In genomic region chr10:70901193-70901875, GRCm38 (mm10) we compare ENCODE assay signal across 11 mouse cellular contexts.
DNase-seq lines count a peak whose midpoint lies in the region; ATAC-seq lines count a peak whose summit lies in the region.
"Had no signal": no experiment of that assay in that cellular context is flagged by ENCODE, and none has a peak within 500 bp of the region (broad histone marks: within the 10 kb centered on the region; RNA-seq: fewer than 3 reads in every experiment).

No protein-coding gene starts in this region.

- H3K27me3 ChIP-seq in hindbrain, embryonic 16.5 days (replicated peaks; ENCODE audit: control insufficient read depth, insufficient read depth, low read length): no peaks in the 10 kb centered on the region
- no peaks in the 10 kb centered on the region for H3K27me3 ChIP-seq in midbrain, embryonic 12.5 days
- H3K27me3 ChIP-seq: heart, embryonic 12.5 days had no signal

- no peak overlapping the region for H3K4me2 ChIP-seq in hindbrain, embryonic 16.5 days (ENCODE audit: low read length)
- H3K4me2 ChIP-seq in midbrain, embryonic 12.5 days (replicated peaks): no peak overlapping the region
- H3K4me2 ChIP-seq: heart, embryonic 12.5 days had no signal

- no peak overlapping the region for H3K4me3 ChIP-seq in hindbrain, embryonic 16.5 days (ENCODE audit: low read length)
- no peak overlapping the region for H3K4me3 ChIP-seq in midbrain, embryonic 12.5 days
- H3K4me3 ChIP-seq: heart, embryonic 12.5 days had no signal

- DNase-seq in 3134 (ENCODE audit: extremely low read depth, insufficient read length, low spot score) (peak; percentile 25), R1 (ENCODE audit: low read depth, low spot score) (peak; percentile 43)
- no peak for DNase-seq in cerebellum, adult 11-12 months
- no peak for DNase-seq in lung, postnatal 14 days
- no peak for DNase-seq in kidney, adult 8-10 months
- DNase-seq: cerebellum, postnatal 36 days had no signal

- H3K27ac ChIP-seq in hindbrain, embryonic 16.5 days (ENCODE audit: low read depth, low read length): no peak overlapping the region
- 0 out of 2 replicates have a peak overlapping the region, but pooled peaks have one; percentile 20 for H3K27ac ChIP-seq in midbrain, embryonic 12.5 days (replicated peaks)

- peak; percentile 77 for ATAC-seq in hindbrain, embryonic 16.5 days
- peak; percentile 68 for ATAC-seq in midbrain, embryonic 12.5 days (ENCODE audit: low FRiP score, low read depth)
- no peak for ATAC-seq in megakaryocyte progenitor cell, adult 5-6 weeks (replicated peaks; ENCODE audit: poor library complexity)
- ATAC-seq: intestine, postnatal 0 days had no signal

- WGBS in hindbrain, embryonic 16.5 days: 61% methylated on average over 11 of the region's 11 CpGs
- 43% methylated on average over 11 of the region's 11 CpGs for WGBS in midbrain, embryonic 12.5 days

- no peaks in the 10 kb centered on the region for H3K9me3 ChIP-seq in hindbrain, embryonic 16.5 days (ENCODE audit: control insufficient read depth, low read length)
- no peaks in the 10 kb centered on the region for H3K9me3 ChIP-seq in midbrain, embryonic 12.5 days
- H3K9me3 ChIP-seq: heart, embryonic 12.5 days had no signal

- H3K36me3 ChIP-seq in hindbrain, embryonic 16.5 days (ENCODE audit: control insufficient read depth, insufficient read depth, low read length): no peaks in the 10 kb centered on the region
- no peaks in the 10 kb centered on the region for H3K36me3 ChIP-seq in midbrain, embryonic 12.5 days
- H3K36me3 ChIP-seq: heart, embryonic 12.5 days had no signal

- no peak overlapping the region for H3K9ac ChIP-seq in hindbrain, embryonic 16.5 days (ENCODE audit: low read depth, low read length)
- no peak overlapping the region for H3K9ac ChIP-seq in midbrain, embryonic 12.5 days (replicated peaks)
- H3K9ac ChIP-seq: heart, embryonic 12.5 days had no signal

- no peaks in the 10 kb centered on the region for H3K4me1 ChIP-seq in hindbrain, embryonic 16.5 days (ENCODE audit: control insufficient read depth, insufficient read depth, low read depth, low read length)
- H3K4me1 ChIP-seq in midbrain, embryonic 12.5 days: peaks cover 12% of the 10 kb centered on the region; the same call in 1 of the 2 replicates
- H3K4me1 ChIP-seq: heart, embryonic 12.5 days had no signal

Comparison
In these comparisons a context has a peak if more than half of its experiments do, and no peak if none do; other contexts are left out.
1. DNase-seq: peak in 3134 (single experiment) and R1 (single experiment); none in cerebellum, adult 11-12 months (single experiment), lung, postnatal 14 days (single experiment) and kidney, adult 8-10 months (0 of 2).